Mouse (Mus musculus): ENCODE data around the gene Mtss1l.

- TF ChIP-seq CTCF (IDR thresholded peaks at IDR 0.05) (no peak), POLR2A (IDR thresholded peaks at IDR 0.05; ENCODE audit: insufficient read depth, low read depth, low read length) (no peak), EP300 (IDR thresholded peaks at IDR 0.05; ENCODE audit: insufficient read depth, low read depth, low read length) (no peak)
These were observed 2.2 kb upstream of the Mtss1l start for GRCm38 (mm10) chr8:110718969-110719670.

All from heart, adult 2 months (tissue).